Mouse (Mus musculus): ENCODE results near the gene 9430015G10Rik. TPM values are rescaled to one million over a fixed set of nuclear protein-coding genes. Genes with fewer than 3 reads are reported as not detected.

The 9430015G10Rik gene
- polyA plus RNA-seq (2014; fragmentation: Nextera tagmentation; extraction: Ambion mirVana): 32.1 and 32.4 TPM in 2 replicates

GRCm38 (mm10) chr4:156109570-156110331 is at the start of gene 9430015G10Rik:
9430015G10Rik (plus strand) TSS chr4:156109982.
- peak within 1 kb of the TSS; percentile 76 for H3K4me2 ChIP-seq (ENCODE audit: low read depth, low read length)
- peak; percentile 98 for ATAC-seq (ENCODE audit: low read depth)
- H3K27me3 ChIP-seq (ENCODE audit: control insufficient read depth, insufficient read depth, low read length): no peaks in the 10 kb centered on the region
- H3K27ac ChIP-seq (ENCODE audit: low read depth, low read length): peak within 1 kb of the TSS; percentile 87
- peak within 1 kb of the TSS; percentile 70 for H3K4me3 ChIP-seq (ENCODE audit: low read depth, low read length)
- H3K9me3 ChIP-seq (ENCODE audit: control insufficient read depth, low read length): no peaks in the 10 kb centered on the region
- H3K4me1 ChIP-seq (ENCODE audit: control insufficient read depth, insufficient read depth, low read length): no peaks in the 10 kb centered on the region
- peak within 1 kb of the TSS; percentile 80 for H3K9ac ChIP-seq (replicated peaks; ENCODE audit: low read depth, low read length)
- WGBS: under 1% methylated on average over 58 of the region's 60 CpGs
- no peaks in the 10 kb centered on the region for H3K36me3 ChIP-seq (ENCODE audit: control insufficient read depth, insufficient read depth, low read length)

GRCm38 (mm10) chr4:156063861-156064509 is 45.8 kb upstream of the 9430015G10Rik start:
- no peak for ATAC-seq (ENCODE audit: low read depth)
- no peak overlapping the region for H3K4me2 ChIP-seq (ENCODE audit: low read depth, low read length)
- H3K9me3 ChIP-seq (ENCODE audit: control insufficient read depth, low read length): no peaks in the 10 kb centered on the region
- H3K9ac ChIP-seq (replicated peaks; ENCODE audit: low read depth, low read length): no peak overlapping the region
- H3K27ac ChIP-seq (ENCODE audit: low read depth, low read length): no peak overlapping the region
- H3K27me3 ChIP-seq (ENCODE audit: control insufficient read depth, insufficient read depth, low read length): no peaks in the 10 kb centered on the region
- H3K4me1 ChIP-seq (ENCODE audit: control insufficient read depth, insufficient read depth, low read length): no peaks in the 10 kb centered on the region
- no peak overlapping the region for H3K4me3 ChIP-seq (ENCODE audit: low read depth, low read length)
- H3K36me3 ChIP-seq (ENCODE audit: control insufficient read depth, insufficient read depth, low read length): no peaks in the 10 kb centered on the region
- 1% methylated on average over 4 of the region's 4 CpGs for WGBS

GRCm38 (mm10) chr4:156064510-156064897 is 45.3 kb upstream of the 9430015G10Rik start:
- no peak overlapping the region for H3K27ac ChIP-seq (ENCODE audit: low read depth, low read length)
- no peak for ATAC-seq (ENCODE audit: low read depth)
- no peaks in the 10 kb centered on the region for H3K4me1 ChIP-seq (ENCODE audit: control insufficient read depth, insufficient read depth, low read length)
- H3K4me2 ChIP-seq (ENCODE audit: low read depth, low read length): no peak overlapping the region
- H3K27me3 ChIP-seq (ENCODE audit: control insufficient read depth, insufficient read depth, low read length): no peaks in the 10 kb centered on the region
- no peak overlapping the region for H3K9ac ChIP-seq (replicated peaks; ENCODE audit: low read depth, low read length)
- no peaks in the 10 kb centered on the region for H3K36me3 ChIP-seq (ENCODE audit: control insufficient read depth, insufficient read depth, low read length)
- WGBS: 86% methylated on average over 9 of the region's 9 CpGs
- H3K4me3 ChIP-seq (ENCODE audit: low read depth, low read length): no peak overlapping the region
- H3K9me3 ChIP-seq (ENCODE audit: control insufficient read depth, low read length): no peaks in the 10 kb centered on the region

- 88% methylated on average over 10 of the region's 10 CpGs for WGBS
These were observed 44.5 kb upstream of the 9430015G10Rik start for GRCm38 (mm10) chr4:156065156-156065894.

DNA sequence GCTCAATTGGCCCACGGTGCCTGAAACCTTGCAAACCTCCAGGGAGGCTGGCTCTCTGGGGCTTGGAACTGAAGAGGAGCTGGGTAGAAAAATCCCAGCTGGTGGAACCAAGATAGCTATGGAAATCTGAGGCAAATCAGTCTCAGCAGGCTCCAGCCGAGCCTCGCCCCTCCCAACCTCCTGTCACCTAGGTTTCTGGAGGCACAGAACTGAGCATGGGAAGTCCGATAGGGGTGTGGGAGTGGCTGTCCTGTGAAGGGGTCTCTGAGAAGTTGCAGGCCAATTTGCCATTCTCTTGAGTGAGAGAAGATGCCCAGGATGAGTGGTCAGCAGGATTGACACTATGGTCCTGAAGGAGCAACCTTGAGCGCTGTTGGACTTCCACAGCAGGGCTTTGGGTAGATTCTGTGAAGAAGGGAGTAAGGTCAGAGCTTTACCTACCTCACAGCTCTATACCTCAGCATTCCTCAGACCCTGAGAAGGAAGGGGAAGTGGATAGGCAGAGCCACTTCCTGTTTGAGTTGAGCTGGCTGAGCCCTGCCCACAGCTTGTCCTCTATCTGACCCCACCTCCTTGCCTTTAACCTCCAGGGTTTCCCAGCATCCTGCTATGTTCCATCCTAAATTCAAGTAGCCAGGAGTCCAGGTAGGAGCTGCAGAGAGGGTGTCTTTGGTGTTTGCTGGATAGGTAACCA is 42.4 kb upstream of the 9430015G10Rik start:
- H3K9ac ChIP-seq (replicated peaks; ENCODE audit: low read depth, low read length): no peak overlapping the region
- no peaks in the 10 kb centered on the region for H3K36me3 ChIP-seq (ENCODE audit: control insufficient read depth, insufficient read depth, low read length)
- ATAC-seq (ENCODE audit: low read depth): no peak
- H3K27ac ChIP-seq (ENCODE audit: low read depth, low read length): no peak overlapping the region
- H3K4me1 ChIP-seq (ENCODE audit: control insufficient read depth, insufficient read depth, low read length): 0 out of 2 replicates have a peak, but pooled peaks cover 5% of the 10 kb centered on the region
- no peak overlapping the region for H3K4me3 ChIP-seq (ENCODE audit: low read depth, low read length)
- H3K27me3 ChIP-seq (ENCODE audit: control insufficient read depth, insufficient read depth, low read length): no peaks in the 10 kb centered on the region
- 72% methylated on average over 5 of the region's 5 CpGs for WGBS
- H3K9me3 ChIP-seq (ENCODE audit: control insufficient read depth, low read length): no peaks in the 10 kb centered on the region
- H3K4me2 ChIP-seq (ENCODE audit: low read depth, low read length): no peak overlapping the region

More at GRCm38 (mm10) chr4:156065156-156065894, 44.5 kb upstream of the 9430015G10Rik start:
- ATAC-seq (ENCODE audit: low read depth): no peak
- Histone ChIP-seq H3K27ac (ENCODE audit: low read depth, low read length) (no peak overlapping the region), H3K9ac (replicated peaks; ENCODE audit: low read depth, low read length) (no peak overlapping the region), H3K36me3 (ENCODE audit: control insufficient read depth, insufficient read depth, low read length) (no peaks in the 10 kb centered on the region), H3K4me2 (ENCODE audit: low read depth, low read length) (no peak overlapping the region), H3K27me3 (ENCODE audit: control insufficient read depth, insufficient read depth, low read length) (no peaks in the 10 kb centered on the region), H3K9me3 (ENCODE audit: control insufficient read depth, low read length) (no peaks in the 10 kb centered on the region), H3K4me3 (ENCODE audit: low read depth, low read length) (no peak overlapping the region), H3K4me1 (ENCODE audit: control insufficient read depth, insufficient read depth, low read length) (0 out of 2 replicates have a peak, but pooled peaks cover 2% of the 10 kb centered on the region)

GRCm38 (mm10) chr4:156069701-156070100 is 40.1 kb upstream of the 9430015G10Rik start:
- H3K27me3 ChIP-seq (ENCODE audit: control insufficient read depth, insufficient read depth, low read length): no peaks in the 10 kb centered on the region
- H3K4me2 ChIP-seq (ENCODE audit: low read depth, low read length): no peak overlapping the region
- H3K27ac ChIP-seq (ENCODE audit: low read depth, low read length): no peak overlapping the region
- H3K9me3 ChIP-seq (ENCODE audit: control insufficient read depth, low read length): no peaks in the 10 kb centered on the region
- no peaks in the 10 kb centered on the region for H3K36me3 ChIP-seq (ENCODE audit: control insufficient read depth, insufficient read depth, low read length)
- ATAC-seq (ENCODE audit: low read depth): no peak
- no peak overlapping the region for H3K9ac ChIP-seq (replicated peaks; ENCODE audit: low read depth, low read length)
- no peak overlapping the region for H3K4me3 ChIP-seq (ENCODE audit: low read depth, low read length)
- 68% methylated on average over 2 of the region's 8 CpGs for WGBS
- 0 out of 2 replicates have a peak, but pooled peaks cover 5% of the 10 kb centered on the region for H3K4me1 ChIP-seq (ENCODE audit: control insufficient read depth, insufficient read depth, low read length)

DNA sequence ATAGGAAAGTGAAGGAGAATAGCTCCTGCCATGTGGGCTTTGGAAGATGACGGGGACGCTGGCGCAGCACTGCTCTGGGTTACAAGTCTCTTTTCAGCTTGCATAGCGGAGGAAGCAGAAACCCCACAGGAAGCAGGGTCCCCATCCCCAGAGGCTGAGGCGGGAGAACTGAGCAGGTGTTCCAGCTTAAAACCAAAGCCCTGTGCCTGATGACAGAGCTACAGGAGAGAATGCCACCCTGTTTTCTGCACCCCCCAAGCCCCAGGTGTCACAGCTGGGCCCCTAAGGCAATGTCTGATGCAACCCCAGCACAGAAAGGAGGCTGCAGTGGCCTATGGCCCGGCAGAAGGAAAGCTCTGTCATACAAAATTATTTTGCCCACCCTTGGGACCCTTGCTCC is 39.5 kb upstream of the 9430015G10Rik start:
- peak overlapping the region; percentile 7; the same call in 1 of the 2 replicates for H3K27ac ChIP-seq (ENCODE audit: low read depth, low read length)
- no peaks in the 10 kb centered on the region for H3K27me3 ChIP-seq (ENCODE audit: control insufficient read depth, insufficient read depth, low read length)
- ATAC-seq (ENCODE audit: low read depth): no peak
- H3K4me2 ChIP-seq (ENCODE audit: low read depth, low read length): no peak overlapping the region
- H3K9me3 ChIP-seq (ENCODE audit: control insufficient read depth, low read length): no peaks in the 10 kb centered on the region
- H3K9ac ChIP-seq (replicated peaks; ENCODE audit: low read depth, low read length): no peak overlapping the region
- 40% methylated on average over 6 of the region's 6 CpGs for WGBS
- H3K36me3 ChIP-seq (ENCODE audit: control insufficient read depth, insufficient read depth, low read length): no peaks in the 10 kb centered on the region
- 0 out of 2 replicates have a peak, but pooled peaks cover 5% of the 10 kb centered on the region for H3K4me1 ChIP-seq (ENCODE audit: control insufficient read depth, insufficient read depth, low read length)
- H3K4me3 ChIP-seq (ENCODE audit: low read depth, low read length): no peak overlapping the region

DNA sequence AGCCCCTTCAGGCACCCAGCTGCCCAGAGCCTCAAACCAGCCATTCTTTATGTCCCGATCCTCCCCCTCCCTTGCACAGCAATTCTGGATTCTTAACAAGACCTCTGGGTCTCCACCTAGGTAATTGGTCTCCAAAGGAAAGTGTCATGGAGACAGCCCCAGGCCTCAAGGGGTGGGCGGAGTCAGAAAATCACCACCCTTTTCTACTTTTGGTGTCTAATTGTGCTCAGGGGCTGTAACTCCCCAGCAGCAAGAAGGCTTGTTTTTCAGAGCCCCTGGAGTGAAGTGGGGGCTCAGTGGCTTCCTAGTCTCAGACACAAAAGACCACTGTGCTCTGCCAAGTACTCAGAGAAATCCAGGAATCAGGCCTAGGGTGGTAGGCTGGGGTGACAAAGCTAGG is 39.1 kb upstream of the 9430015G10Rik start:
- H3K9me3 ChIP-seq (ENCODE audit: control insufficient read depth, low read length): no peaks in the 10 kb centered on the region
- 22% methylated on average over 2 of the region's 2 CpGs for WGBS
- 0 out of 2 replicates have a peak, but pooled peaks cover 5% of the 10 kb centered on the region for H3K4me1 ChIP-seq (ENCODE audit: control insufficient read depth, insufficient read depth, low read length)
- H3K4me2 ChIP-seq (ENCODE audit: low read depth, low read length): no peak overlapping the region
- H3K36me3 ChIP-seq (ENCODE audit: control insufficient read depth, insufficient read depth, low read length): no peaks in the 10 kb centered on the region
- H3K27ac ChIP-seq (ENCODE audit: low read depth, low read length): peak overlapping the region; percentile 7; the same call in 1 of the 2 replicates
- peak; percentile 24; the same call in 1 of the 2 replicates for ATAC-seq (ENCODE audit: low read depth)
- no peak overlapping the region for H3K4me3 ChIP-seq (ENCODE audit: low read depth, low read length)
- H3K9ac ChIP-seq (replicated peaks; ENCODE audit: low read depth, low read length): no peak overlapping the region
- no peaks in the 10 kb centered on the region for H3K27me3 ChIP-seq (ENCODE audit: control insufficient read depth, insufficient read depth, low read length)
